Mouse (Mus musculus): ENCODE measurements around the gene Syn3. TPM values are rescaled to one million over a fixed set of nuclear protein-coding genes. Genes with fewer than 3 reads are reported as not detected.

The Syn3 gene
- polyA plus RNA-seq, 1 experiment = 2.6 TPM

DNA sequence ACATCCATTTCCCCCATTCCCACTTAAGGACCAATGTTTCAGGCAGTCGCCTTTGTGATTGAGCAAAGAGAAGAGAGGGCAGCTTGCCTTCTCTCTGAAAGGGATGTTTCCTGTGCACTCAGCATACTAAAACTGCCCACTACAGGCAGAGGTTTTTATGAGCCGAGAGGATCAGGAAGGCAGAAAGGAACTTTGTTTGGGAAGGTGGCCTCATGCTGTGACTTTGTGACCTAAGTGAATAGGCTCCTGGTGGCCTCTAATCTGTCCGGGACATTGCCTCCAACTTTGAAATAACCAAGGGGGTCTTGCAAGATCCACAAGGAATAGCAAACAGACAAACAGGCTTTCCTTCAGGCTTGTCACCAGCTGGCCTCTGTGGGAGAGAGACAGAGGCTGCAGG lies 179.2 kb downstream of the Syn3 start:
- H3K27me3 ChIP-seq (ENCODE audit: control insufficient read depth, insufficient read depth, low read length, poor library complexity, severe bottlenecking) = no peaks in the 10 kb centered on the region
- no peaks in the 10 kb centered on the region for H3K36me3 ChIP-seq (ENCODE audit: control insufficient read depth, insufficient read depth, low read length, poor library complexity, severe bottlenecking)
- no peaks in the 10 kb centered on the region for H3K4me1 ChIP-seq (ENCODE audit: control insufficient read depth, insufficient read depth, low read length)
- H3K27ac ChIP-seq (ENCODE audit: insufficient read depth, low read length) = no peak overlapping the region
- TF ChIP-seq POLR2A (IDR thresholded peaks at IDR 0.05; ENCODE audit: insufficient read depth, low read length) (no peak), CTCF (IDR thresholded peaks at IDR 0.05; ENCODE audit: low read depth, low read length) (no peak), EP300 (IDR thresholded peaks at IDR 0.05; ENCODE audit: insufficient read depth, low read depth, low read length) (no peak)
- H3K4me3 ChIP-seq (ENCODE audit: low read depth, low read length) = no peak overlapping the region
- H3K9ac ChIP-seq (ENCODE audit: low read depth, poor library complexity, severe bottlenecking) = no peak overlapping the region
- H3K9me3 ChIP-seq (replicated peaks; ENCODE audit: control insufficient read depth, insufficient read depth, low read length, poor library complexity, severe bottlenecking) = no peaks in the 10 kb centered on the region

DNA sequence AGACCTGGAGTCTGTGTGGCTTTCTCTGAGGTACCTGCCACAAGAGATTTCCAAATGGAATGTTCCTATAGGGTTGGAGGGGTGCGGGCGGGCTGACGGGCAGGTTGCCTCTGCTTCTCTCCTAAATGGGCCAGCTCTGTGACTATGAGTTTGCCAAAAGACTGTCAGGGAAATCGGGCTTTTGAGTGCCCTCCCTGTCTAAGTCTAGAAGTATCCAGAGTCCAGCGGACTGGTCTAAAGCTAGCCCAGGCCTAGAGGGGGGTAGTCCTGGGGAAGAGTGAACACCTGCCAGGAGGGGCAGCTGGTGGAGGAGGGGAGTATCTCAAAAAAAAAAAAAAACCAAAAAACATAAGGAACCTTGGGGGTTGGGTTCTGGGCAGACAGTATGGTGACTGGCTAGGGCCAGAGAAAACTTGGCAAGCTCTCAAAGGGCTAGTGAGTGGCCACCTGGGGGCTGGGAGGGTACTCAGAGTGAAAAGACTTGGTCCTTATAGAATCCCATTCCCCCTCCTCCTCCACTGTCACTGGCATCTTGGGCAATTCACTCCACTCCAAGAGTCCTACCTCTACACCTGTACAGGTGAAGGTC lies 180.1 kb downstream of the Syn3 start:
- Histone ChIP-seq H3K9ac (ENCODE audit: low read depth, poor library complexity, severe bottlenecking) (no peak overlapping the region), H3K4me1 (ENCODE audit: control insufficient read depth, insufficient read depth, low read length) (no peaks in the 10 kb centered on the region), H3K9me3 (replicated peaks; ENCODE audit: control insufficient read depth, insufficient read depth, low read length, poor library complexity, severe bottlenecking) (no peaks in the 10 kb centered on the region), H3K27ac (ENCODE audit: insufficient read depth, low read length) (no peak overlapping the region), H3K36me3 (ENCODE audit: control insufficient read depth, insufficient read depth, low read length, poor library complexity, severe bottlenecking) (no peaks in the 10 kb centered on the region), H3K4me3 (ENCODE audit: low read depth, low read length) (no peak overlapping the region), H3K27me3 (ENCODE audit: control insufficient read depth, insufficient read depth, low read length, poor library complexity, severe bottlenecking) (no peaks in the 10 kb centered on the region)
- no peak for TF ChIP-seq CTCF (IDR thresholded peaks at IDR 0.05; ENCODE audit: low read depth, low read length)
- no peak for TF ChIP-seq EP300 (IDR thresholded peaks at IDR 0.05; ENCODE audit: insufficient read depth, low read depth, low read length)
- TF ChIP-seq POLR2A (IDR thresholded peaks at IDR 0.05; ENCODE audit: insufficient read depth, low read length) = no peak

DNA sequence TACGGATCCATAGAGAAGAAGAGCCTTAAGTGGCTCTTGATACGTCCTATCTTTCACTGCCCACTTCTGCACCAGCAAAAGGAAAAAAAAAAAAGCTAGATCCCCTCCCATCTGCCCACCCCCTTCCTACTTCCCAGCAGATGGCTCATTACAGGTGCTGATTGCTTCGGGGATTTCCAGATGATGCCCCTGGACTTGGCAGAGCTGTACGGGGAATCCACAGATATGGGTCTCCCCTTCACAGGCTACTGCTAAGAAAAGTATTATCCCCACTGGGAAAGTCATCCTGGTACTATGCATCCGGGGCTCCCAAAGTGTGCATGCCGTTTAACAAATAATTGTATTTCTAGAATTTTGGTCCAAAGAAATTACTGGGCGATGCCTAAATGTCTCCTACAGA lies 181.1 kb downstream of the Syn3 start:
- Histone ChIP-seq H3K4me3 (ENCODE audit: low read depth, low read length) (no peak overlapping the region), H3K27me3 (ENCODE audit: control insufficient read depth, insufficient read depth, low read length, poor library complexity, severe bottlenecking) (no peaks in the 10 kb centered on the region), H3K4me1 (ENCODE audit: control insufficient read depth, insufficient read depth, low read length) (no peaks in the 10 kb centered on the region), H3K9ac (ENCODE audit: low read depth, poor library complexity, severe bottlenecking) (no peak overlapping the region), H3K36me3 (ENCODE audit: control insufficient read depth, insufficient read depth, low read length, poor library complexity, severe bottlenecking) (no peaks in the 10 kb centered on the region), H3K27ac (ENCODE audit: insufficient read depth, low read length) (no peak overlapping the region), H3K9me3 (replicated peaks; ENCODE audit: control insufficient read depth, insufficient read depth, low read length, poor library complexity, severe bottlenecking) (no peaks in the 10 kb centered on the region)
- TF ChIP-seq POLR2A (IDR thresholded peaks at IDR 0.05; ENCODE audit: insufficient read depth, low read length) = no peak
- TF ChIP-seq EP300 (IDR thresholded peaks at IDR 0.05; ENCODE audit: insufficient read depth, low read depth, low read length) = no peak
- no peak for TF ChIP-seq CTCF (IDR thresholded peaks at IDR 0.05; ENCODE audit: low read depth, low read length)

DNA sequence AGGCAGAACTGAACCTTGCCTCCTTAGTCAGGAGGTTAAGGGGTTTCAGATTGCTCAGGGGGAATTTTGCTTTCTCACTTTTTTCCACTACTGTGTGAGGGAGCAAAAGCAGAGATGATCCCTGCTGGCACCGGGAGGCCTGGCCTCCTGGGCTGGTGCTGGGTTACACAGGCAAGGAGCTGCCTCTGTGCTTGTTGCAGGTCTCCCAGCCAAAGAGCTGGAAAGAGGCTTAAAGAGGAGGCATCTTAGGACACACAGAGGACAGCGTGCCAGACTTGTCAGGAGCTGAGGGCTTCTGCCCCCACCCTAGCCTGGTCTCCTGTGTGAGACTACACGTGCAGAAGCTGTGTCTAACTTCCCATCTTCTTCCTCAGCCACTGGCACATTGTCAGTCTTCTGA lies 183.2 kb downstream of the Syn3 start:
- TF ChIP-seq CTCF (IDR thresholded peaks at IDR 0.05; ENCODE audit: low read depth, low read length) = no peak
- TF ChIP-seq POLR2A (IDR thresholded peaks at IDR 0.05; ENCODE audit: insufficient read depth, low read length) = no peak
- TF ChIP-seq EP300 (IDR thresholded peaks at IDR 0.05; ENCODE audit: insufficient read depth, low read depth, low read length) = no peak
- no peak overlapping the region for H3K4me3 ChIP-seq (ENCODE audit: low read depth, low read length)
- H3K9me3 ChIP-seq (replicated peaks; ENCODE audit: control insufficient read depth, insufficient read depth, low read length, poor library complexity, severe bottlenecking) = no peaks in the 10 kb centered on the region
- no peak overlapping the region for H3K27ac ChIP-seq (ENCODE audit: insufficient read depth, low read length)
- H3K36me3 ChIP-seq (ENCODE audit: control insufficient read depth, insufficient read depth, low read length, poor library complexity, severe bottlenecking) = no peaks in the 10 kb centered on the region
- H3K4me1 ChIP-seq (ENCODE audit: control insufficient read depth, insufficient read depth, low read length) = no peaks in the 10 kb centered on the region
- no peak overlapping the region for H3K9ac ChIP-seq (ENCODE audit: low read depth, poor library complexity, severe bottlenecking)
- H3K27me3 ChIP-seq (ENCODE audit: control insufficient read depth, insufficient read depth, low read length, poor library complexity, severe bottlenecking) = no peaks in the 10 kb centered on the region

DNA sequence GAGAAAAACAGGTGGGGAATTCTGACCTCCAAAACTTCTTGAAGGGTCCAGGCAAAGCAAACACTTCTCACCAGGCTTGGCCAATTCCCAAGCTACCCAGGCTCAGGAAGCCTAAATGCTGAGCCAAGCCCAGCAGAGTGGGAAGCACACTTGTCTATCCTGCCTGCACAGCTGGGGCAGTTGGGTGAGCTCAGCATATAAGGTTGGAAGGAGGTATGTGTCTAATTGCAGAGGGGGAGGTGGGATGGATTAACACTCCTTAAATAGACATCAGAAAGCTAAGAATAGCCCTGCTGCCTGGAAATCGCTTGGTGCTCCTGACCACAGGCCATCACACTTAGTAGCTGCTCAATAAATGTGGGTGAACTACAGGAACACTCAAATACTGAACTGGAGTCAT lies 185.2 kb downstream of the Syn3 start:
- no peak for TF ChIP-seq POLR2A (IDR thresholded peaks at IDR 0.05; ENCODE audit: insufficient read depth, low read length)
- no peak for TF ChIP-seq EP300 (IDR thresholded peaks at IDR 0.05; ENCODE audit: insufficient read depth, low read depth, low read length)
- TF ChIP-seq CTCF (IDR thresholded peaks at IDR 0.05; ENCODE audit: low read depth, low read length) = no peak
- Histone ChIP-seq H3K4me1 (ENCODE audit: control insufficient read depth, insufficient read depth, low read length) (no peaks in the 10 kb centered on the region), H3K27ac (ENCODE audit: insufficient read depth, low read length) (no peak overlapping the region), H3K9me3 (replicated peaks; ENCODE audit: control insufficient read depth, insufficient read depth, low read length, poor library complexity, severe bottlenecking) (no peaks in the 10 kb centered on the region), H3K9ac (ENCODE audit: low read depth, poor library complexity, severe bottlenecking) (no peak overlapping the region), H3K4me3 (ENCODE audit: low read depth, low read length) (no peak overlapping the region), H3K27me3 (ENCODE audit: control insufficient read depth, insufficient read depth, low read length, poor library complexity, severe bottlenecking) (no peaks in the 10 kb centered on the region), H3K36me3 (ENCODE audit: control insufficient read depth, insufficient read depth, low read length, poor library complexity, severe bottlenecking) (no peaks in the 10 kb centered on the region)

DNA sequence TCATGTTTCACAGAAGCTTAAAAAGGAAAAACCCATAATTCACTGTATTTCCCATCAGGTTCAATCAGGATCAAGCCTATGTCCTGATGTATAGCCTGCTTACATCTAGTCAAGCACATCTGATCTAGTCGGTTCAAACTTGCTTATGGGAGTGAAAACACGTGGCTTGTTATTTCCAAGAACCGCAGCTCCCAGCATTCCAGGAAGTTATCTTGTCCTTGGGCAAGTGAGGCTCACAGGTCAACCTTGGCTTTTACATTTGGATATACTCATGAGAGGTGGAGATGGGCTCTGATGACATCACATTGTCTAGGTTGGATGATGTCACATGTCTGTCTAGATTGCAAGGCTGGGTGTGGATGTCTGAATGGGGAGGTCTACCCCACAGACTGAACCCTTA lies 185.7 kb downstream of the Syn3 start:
- TF ChIP-seq EP300 (IDR thresholded peaks at IDR 0.05; ENCODE audit: insufficient read depth, low read depth, low read length) (no peak), POLR2A (IDR thresholded peaks at IDR 0.05; ENCODE audit: insufficient read depth, low read length) (no peak), CTCF (IDR thresholded peaks at IDR 0.05; ENCODE audit: low read depth, low read length) (no peak)
- no peaks in the 10 kb centered on the region for H3K27me3 ChIP-seq (ENCODE audit: control insufficient read depth, insufficient read depth, low read length, poor library complexity, severe bottlenecking)
- H3K4me3 ChIP-seq (ENCODE audit: low read depth, low read length) = no peak overlapping the region
- no peak overlapping the region for H3K27ac ChIP-seq (ENCODE audit: insufficient read depth, low read length)
- H3K36me3 ChIP-seq (ENCODE audit: control insufficient read depth, insufficient read depth, low read length, poor library complexity, severe bottlenecking) = no peaks in the 10 kb centered on the region
- no peaks in the 10 kb centered on the region for H3K9me3 ChIP-seq (replicated peaks; ENCODE audit: control insufficient read depth, insufficient read depth, low read length, poor library complexity, severe bottlenecking)
- no peak overlapping the region for H3K9ac ChIP-seq (ENCODE audit: low read depth, poor library complexity, severe bottlenecking)
- no peaks in the 10 kb centered on the region for H3K4me1 ChIP-seq (ENCODE audit: control insufficient read depth, insufficient read depth, low read length)

Measured in ES-Bruce4 (cell line).